Mouse (Mus musculus): ENCODE data around the gene Ciz1. TPM values are rescaled to one million over a fixed set of nuclear protein-coding genes. Genes with fewer than 3 reads are reported as not detected.
A peak's percentile ranks its signal among the peaks of the same experiment; 100 is the strongest.

The Ciz1 gene
- total and polyA plus RNA-seq, 2 experiments from 2014 or later, result 40.3 to 103 TPM

DNA sequence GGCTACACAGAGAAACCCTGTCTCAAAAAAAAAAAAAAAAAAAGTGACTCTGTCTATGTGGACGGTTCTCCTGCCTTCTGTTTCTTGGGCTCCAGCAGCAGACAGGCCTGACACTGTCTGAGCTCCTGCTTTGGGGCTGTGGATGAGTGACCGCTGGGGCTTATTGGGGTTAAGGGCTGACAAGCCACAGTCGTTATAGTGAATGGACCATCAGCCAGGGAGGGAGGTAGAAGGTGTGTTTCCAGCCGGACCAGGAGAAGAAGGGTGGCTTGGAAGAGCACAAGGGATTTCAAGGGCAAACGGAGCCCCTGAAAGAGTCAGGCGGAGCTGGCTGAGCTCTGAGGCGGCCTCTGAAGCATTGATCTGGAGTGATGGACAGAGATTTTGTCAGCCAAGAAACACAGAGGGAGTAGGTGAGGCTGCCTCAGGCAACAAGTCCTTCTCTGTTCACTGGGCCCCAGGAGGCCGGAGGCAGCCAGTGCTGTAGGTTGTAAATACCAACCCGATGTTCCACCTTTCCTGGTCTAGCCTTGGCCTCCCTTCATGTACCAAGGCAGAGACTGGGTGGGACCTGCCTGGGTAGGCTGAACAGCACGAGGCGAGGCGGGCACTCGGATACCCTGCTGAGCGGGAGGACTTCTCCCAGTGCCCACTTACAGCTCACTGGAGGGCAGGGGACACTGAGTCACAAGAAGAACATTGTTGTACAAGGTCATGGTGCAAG is 7.4 kb upstream of the Ciz1 start:
- DNase-seq (ENCODE audit: low spot score) (no peak), ATAC-seq (no peak)
- Histone ChIP-seq H3K36me3 (ENCODE audit: insufficient read depth, low read length) (no peaks in the 10 kb centered on the region), H3K4me1 (ENCODE audit: insufficient read depth, low read length) (0 out of 2 replicates have a peak, but pooled peaks cover 7% of the 10 kb centered on the region), H3K9ac (replicated peaks; ENCODE audit: low read length) (no peak overlapping the region), H3K27me3 (ENCODE audit: insufficient read depth, low read length) (no peaks in the 10 kb centered on the region), H3K4me3 (ENCODE audit: low read length) (no peak overlapping the region), H3K27ac (no peak overlapping the region), H3K9me3 (ENCODE audit: low read length) (no peaks in the 10 kb centered on the region), H3K4me2 (ENCODE audit: low read depth, low read length) (no peak overlapping the region)
- WGBS, result 61% methylated on average over 14 of the region's 14 CpGs
- TF ChIP-seq CTCF (IDR thresholded peaks at IDR 0.05; ENCODE audit: low read depth), result no peak

DNA sequence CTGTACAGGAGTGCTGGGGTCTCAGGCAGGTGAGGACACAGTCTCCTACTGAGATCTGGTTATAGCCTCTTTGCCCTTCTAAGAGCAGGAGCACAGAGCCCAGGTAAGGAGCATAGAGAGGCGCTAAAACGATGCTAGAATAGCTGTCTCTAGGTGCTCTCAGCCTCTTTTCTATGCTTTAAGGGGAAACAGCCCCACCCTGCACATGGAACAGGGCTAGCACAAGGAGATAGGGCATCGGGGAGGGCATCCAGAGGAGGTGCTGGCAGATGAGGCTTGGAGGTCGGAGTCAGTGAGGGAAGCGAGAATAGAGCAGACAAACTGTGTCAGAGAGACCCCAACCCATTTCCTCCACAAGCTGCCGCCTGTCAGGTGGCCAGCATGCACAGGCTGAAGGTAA is 5.1 kb upstream of the Ciz1 start:
- TF ChIP-seq CTCF (IDR thresholded peaks at IDR 0.05; ENCODE audit: low read depth), result no peak
- Histone ChIP-seq H3K4me2 (ENCODE audit: low read depth, low read length) (no peak overlapping the region), H3K27ac (no peak overlapping the region), H3K4me3 (ENCODE audit: low read length) (no peak overlapping the region), H3K9ac (replicated peaks; ENCODE audit: low read length) (no peak overlapping the region), H3K36me3 (ENCODE audit: insufficient read depth, low read length) (no peaks in the 10 kb centered on the region), H3K4me1 (ENCODE audit: insufficient read depth, low read length) (peaks cover 11% of the 10 kb centered on the region; the same call in 1 of the 2 replicates), H3K9me3 (ENCODE audit: low read length) (no peaks in the 10 kb centered on the region), H3K27me3 (ENCODE audit: insufficient read depth, low read length) (no peaks in the 10 kb centered on the region)
- ATAC-seq (no peak), DNase-seq (ENCODE audit: low spot score) (no peak)
- WGBS, result 70% methylated on average over 6 of the region's 6 CpGs

GRCm38 (mm10) chr2:32348311-32348710 is 3.8 kb upstream of the Ciz1 start:
- TF ChIP-seq CTCF (IDR thresholded peaks at IDR 0.05; ENCODE audit: low read depth), result no peak
- ATAC-seq (no peak), DNase-seq (ENCODE audit: low spot score) (no peak)
- Histone ChIP-seq H3K4me2 (ENCODE audit: low read depth, low read length) (no peak overlapping the region), H3K4me1 (ENCODE audit: insufficient read depth, low read length) (peaks cover 9% of the 10 kb centered on the region; the same call in 1 of the 2 replicates), H3K9ac (replicated peaks; ENCODE audit: low read length) (no peak overlapping the region), H3K9me3 (ENCODE audit: low read length) (no peaks in the 10 kb centered on the region), H3K27me3 (ENCODE audit: insufficient read depth, low read length) (no peaks in the 10 kb centered on the region), H3K4me3 (ENCODE audit: low read length) (no peak overlapping the region), H3K27ac (no peak overlapping the region), H3K36me3 (ENCODE audit: insufficient read depth, low read length) (no peaks in the 10 kb centered on the region)
- 79% methylated on average over 11 of the region's 11 CpGs for WGBS

DNA sequence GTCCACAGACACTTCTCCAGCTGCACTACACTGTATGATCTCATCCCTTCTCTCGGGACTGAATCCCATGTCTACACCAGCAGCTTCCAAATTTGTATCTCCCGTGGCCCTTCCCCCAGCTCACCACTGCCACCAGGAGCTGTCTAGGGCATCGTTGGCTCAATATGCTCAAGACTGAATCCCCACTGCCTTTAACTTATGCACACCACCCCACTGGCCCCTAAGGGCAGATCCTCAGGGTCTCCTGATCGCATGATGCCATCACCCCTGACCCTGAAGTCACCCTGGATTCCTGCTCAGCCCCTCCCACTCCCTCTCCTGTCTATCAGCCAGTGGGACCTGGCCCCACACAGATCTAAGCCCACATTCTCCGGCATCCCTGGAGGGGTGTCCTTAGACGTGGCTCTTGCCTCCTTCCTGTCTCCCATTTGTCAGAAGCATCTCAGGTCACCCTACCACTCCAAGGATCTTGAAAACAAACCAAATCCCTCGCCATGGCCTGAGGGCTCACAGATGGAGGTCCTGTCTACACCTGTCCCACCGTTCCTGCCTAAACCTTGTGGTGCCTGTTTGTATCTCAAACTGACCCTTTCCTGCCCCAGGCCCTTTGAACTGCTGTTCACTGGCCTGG is 2.4 kb upstream of the Ciz1 start:
- DNase-seq (ENCODE audit: low spot score) (no peak), ATAC-seq (no peak)
- Histone ChIP-seq H3K27ac (no peak overlapping the region), H3K4me2 (ENCODE audit: low read depth, low read length) (no peak overlapping the region; the same call in 1 of the 2 replicates), H3K9me3 (ENCODE audit: low read length) (no peaks in the 10 kb centered on the region), H3K27me3 (ENCODE audit: insufficient read depth, low read length) (no peaks in the 10 kb centered on the region), H3K4me3 (ENCODE audit: low read length) (no peak overlapping the region), H3K9ac (replicated peaks; ENCODE audit: low read length) (no peak overlapping the region), H3K4me1 (ENCODE audit: insufficient read depth, low read length) (peaks cover 6% of the 10 kb centered on the region; the same call in 1 of the 2 replicates), H3K36me3 (ENCODE audit: insufficient read depth, low read length) (no peaks in the 10 kb centered on the region)
- no peak for TF ChIP-seq CTCF (IDR thresholded peaks at IDR 0.05; ENCODE audit: low read depth)
- 58% methylated on average over 8 of the region's 8 CpGs for WGBS

GRCm38 (mm10) chr2:32350471-32351051 is 1.6 kb upstream of the Ciz1 start:
- DNase-seq (ENCODE audit: low spot score), result no peak
- no peak for TF ChIP-seq CTCF (IDR thresholded peaks at IDR 0.05; ENCODE audit: low read depth)
- peaks cover 4% of the 10 kb centered on the region; the same call in 1 of the 2 replicates for H3K4me1 ChIP-seq (ENCODE audit: insufficient read depth, low read length)
- H3K4me3 ChIP-seq (ENCODE audit: low read length), result no peak overlapping the region
- no peaks in the 10 kb centered on the region for H3K36me3 ChIP-seq (ENCODE audit: insufficient read depth, low read length)
- no peaks in the 10 kb centered on the region for H3K27me3 ChIP-seq (ENCODE audit: insufficient read depth, low read length)
- H3K4me2 ChIP-seq (ENCODE audit: low read depth, low read length), result peak overlapping the region; percentile 66
- H3K9me3 ChIP-seq (ENCODE audit: low read length), result no peaks in the 10 kb centered on the region
- 45% methylated on average over 13 of the region's 13 CpGs for WGBS
- peak overlapping the region; percentile 41; the same call in 1 of the 2 replicates for H3K9ac ChIP-seq (replicated peaks; ENCODE audit: low read length)
- H3K27ac ChIP-seq, result peak overlapping the region; percentile 96; the same call in 1 of the 2 replicates
- ATAC-seq, result no peak

DNA sequence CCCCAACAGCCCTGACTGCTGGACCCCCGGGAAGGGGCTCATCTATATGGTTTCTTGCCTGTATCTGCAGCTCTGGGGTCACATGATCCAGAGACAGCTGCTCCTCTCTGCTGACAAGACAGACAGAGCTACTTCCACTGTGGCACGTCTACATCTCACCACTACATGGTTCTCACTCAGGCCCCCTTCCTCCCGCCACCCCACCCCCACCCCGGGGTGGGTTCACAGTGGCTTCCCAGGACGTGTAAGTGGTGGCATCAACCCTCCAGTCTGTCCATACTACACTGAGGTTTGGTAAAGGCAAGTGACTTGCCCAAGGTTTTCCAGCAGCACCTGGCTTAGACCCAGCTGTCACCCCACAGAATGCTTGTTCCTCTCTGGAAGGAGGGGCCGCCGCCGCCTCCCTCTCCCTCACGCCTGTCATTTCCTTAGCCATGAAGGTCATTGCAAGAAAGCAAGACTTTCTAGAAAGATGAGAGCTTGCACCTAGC is 611 bp upstream of the Ciz1 start:
- DNase-seq (ENCODE audit: low spot score), result no peak
- peak overlapping the region; percentile 96 for H3K27ac ChIP-seq
- peak; percentile 10; the same call in 1 of the 2 replicates for ATAC-seq

More for the DNA sequence above, 611 bp upstream of the Ciz1 start:
- H3K36me3 ChIP-seq (ENCODE audit: insufficient read depth, low read length), result no peaks in the 10 kb centered on the region
- no peaks in the 10 kb centered on the region for H3K27me3 ChIP-seq (ENCODE audit: insufficient read depth, low read length)
- WGBS, result 40% methylated on average over 9 of the region's 9 CpGs
- H3K4me1 ChIP-seq (ENCODE audit: insufficient read depth, low read length), result peaks cover 4% of the 10 kb centered on the region; the same call in 1 of the 2 replicates
- peak overlapping the region; percentile 85 for H3K9ac ChIP-seq (replicated peaks; ENCODE audit: low read length)
- H3K4me2 ChIP-seq (ENCODE audit: low read depth, low read length), result peak overlapping the region; percentile 66
- H3K4me3 ChIP-seq (ENCODE audit: low read length), result peak overlapping the region; percentile 66
- H3K9me3 ChIP-seq (ENCODE audit: low read length), result no peaks in the 10 kb centered on the region
- TF ChIP-seq CTCF (IDR thresholded peaks at IDR 0.05; ENCODE audit: low read depth), result no peak

All from hindbrain, postnatal 0 days (tissue).